Mouse (Mus musculus) cerebellum, adult 18-20 months (tissue): ENCODE measurements around the gene Slc35e2.
"Not testable (repeated sequence)": the region's sequence is repeated elsewhere in the genome, so short reads cannot be mapped to it uniquely, and the experiment has no call there.

Source experiments
- DNase-seq, 2 experiments: peaks; one replicate each; pipeline ENCODE4 v3.0.0; 2021

The Slc35e2 gene

GRCm38 (mm10) chr4:155630267-155630666 lies 29.1 kb downstream of the Slc35e2 start:
- no peak for DNase-seq

- DNase-seq = no peak
Measured at GRCm38 (mm10) chr4:155635766-155636499, 34.7 kb downstream of the Slc35e2 start.

GRCm38 (mm10) chr4:155643531-155643930 lies 42.3 kb downstream of the Slc35e2 start:
- DNase-seq = no peak

- not testable (repeated sequence) for DNase-seq
Measured at GRCm38 (mm10) chr4:155645308-155645707, 44.1 kb downstream of the Slc35e2 start, which contains the start of gene Gm10563. Gm10563 (minus strand) TSS chr4:155645408.

GRCm38 (mm10) chr4:155645721-155646120 lies 44.5 kb downstream of the Slc35e2 start:
- DNase-seq = no peak

GRCm38 (mm10) chr4:155649355-155649754 lies 48.1 kb downstream of the Slc35e2 start:
- DNase-seq = peak in 1 of 2 experiments; percentile 29

GRCm38 (mm10) chr4:155651553-155652269 lies 50.5 kb downstream of the Slc35e2 start:
- peak in 1 of 2 experiments; percentile 10 for DNase-seq

GRCm38 (mm10) chr4:155652283-155653085 lies 51.3 kb downstream of the Slc35e2 start:
- peak; percentile 58 to 70 for DNase-seq

- peak in 1 of 2 experiments; percentile 63 for DNase-seq
Measured at GRCm38 (mm10) chr4:155653086-155653450, 51.9 kb downstream of the Slc35e2 start, which contains the start of gene Mmp23. Mmp23 (minus strand) TSS chr4:155653384.

GRCm38 (mm10) chr4:155653451-155654182 lies 52.4 kb downstream of the Slc35e2 start:
- DNase-seq = peak; percentile 68 to 69

- no peak for DNase-seq
Measured at GRCm38 (mm10) chr4:155654183-155654455, 52.9 kb downstream of the Slc35e2 start.

GRCm38 (mm10) chr4:155654456-155655298 lies 53.5 kb downstream of the Slc35e2 start:
- peak; percentile 71 to 72 for DNase-seq

GRCm38 (mm10) chr4:155656214-155656751 lies 55.1 kb downstream of the Slc35e2 start:
- DNase-seq = peak; percentile 28 to 37

- no peak for DNase-seq
Measured at GRCm38 (mm10) chr4:155658961-155659360, 57.7 kb downstream of the Slc35e2 start.

- no peak for DNase-seq
Measured at GRCm38 (mm10) chr4:155660641-155661040, 59.4 kb downstream of the Slc35e2 start.

- no peak for DNase-seq
Measured at GRCm38 (mm10) chr4:155666903-155667302, 65.7 kb downstream of the Slc35e2 start.

GRCm38 (mm10) chr4:155668689-155669597 lies 67.7 kb downstream of the Slc35e2 start, which contains the start of gene Mib2:
Mib2 (minus strand) TSS chr4:155669198.
- DNase-seq = peak; percentile 97 to 98

- no peak for DNase-seq
Measured at GRCm38 (mm10) chr4:155669598-155670075, 68.4 kb downstream of the Slc35e2 start.

GRCm38 (mm10) chr4:155670236-155670635 lies 69.0 kb downstream of the Slc35e2 start:
- not testable (repeated sequence) for DNase-seq

- no peak for DNase-seq
Measured at GRCm38 (mm10) chr4:155672082-155672481, 70.9 kb downstream of the Slc35e2 start.
